Mouse (Mus musculus) kidney, adult 2 months (tissue): ENCODE measurements at regions not wholly inside any gene's neighbourhood (a gene's known extent, or its start where the extent isn't known, plus 50 kb on each side); places are given as distances from the start of the nearest gene placed in this dataset.

Experiments
- CTCF ChIP-seq: fragments of 200-500 bp; conservative IDR thresholded peaks from 2 replicates; pipeline ENCODE4 v1.5.1; 2011; ENCODE audit warnings: low read depth, mild to moderate bottlenecking, control low read depth, low read length, moderate library complexity, mixed read lengths; ENCODE audit not compliant: insufficient read depth, insufficient read length
- POLR2A ChIP-seq: fragments of 200-500 bp; IDR thresholded peaks from one replicate; pipeline ENCODE4 v1.6.1; 2011; ENCODE audit warnings: low read depth, low read length, control low read depth

DNA sequence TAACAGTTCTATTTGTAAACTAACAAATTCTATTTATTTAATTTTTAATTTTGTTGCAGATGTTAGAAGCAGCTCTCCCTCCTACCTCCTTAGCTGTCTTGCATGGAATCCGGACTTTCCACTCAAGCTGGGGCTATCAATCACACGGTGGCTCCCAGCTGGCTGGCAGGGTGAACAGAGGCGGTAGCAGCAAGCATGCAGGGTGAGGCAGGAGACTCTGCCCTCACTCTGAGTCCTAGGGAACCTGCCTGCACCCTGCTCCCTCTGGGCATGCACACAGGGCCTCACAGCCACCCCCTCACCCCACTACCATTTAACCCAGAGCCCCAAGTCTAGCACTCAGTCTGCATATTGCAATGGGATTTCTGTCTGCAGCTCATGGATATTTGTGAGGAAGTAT, 168.4 kb upstream of the Zfp703 start:
- TF ChIP-seq CTCF (no peak), POLR2A (no peak)
